Mouse (Mus musculus) CD4-positive naive resting alpha-beta T cell, adult 76 days (primary cell): ENCODE data around the gene Gpr183. TPM values are rescaled to one million over a fixed set of nuclear protein-coding genes. Genes with fewer than 3 reads are reported as not detected.

Source experiments
- total RNA-seq: library from RNA; stranded (reverse); gene quantifications from one replicate; pipeline ENCODE4 v1.2.4, GENCODE M21; 2023

Gene Gpr183
- 278 TPM for total RNA-seq

DNA sequence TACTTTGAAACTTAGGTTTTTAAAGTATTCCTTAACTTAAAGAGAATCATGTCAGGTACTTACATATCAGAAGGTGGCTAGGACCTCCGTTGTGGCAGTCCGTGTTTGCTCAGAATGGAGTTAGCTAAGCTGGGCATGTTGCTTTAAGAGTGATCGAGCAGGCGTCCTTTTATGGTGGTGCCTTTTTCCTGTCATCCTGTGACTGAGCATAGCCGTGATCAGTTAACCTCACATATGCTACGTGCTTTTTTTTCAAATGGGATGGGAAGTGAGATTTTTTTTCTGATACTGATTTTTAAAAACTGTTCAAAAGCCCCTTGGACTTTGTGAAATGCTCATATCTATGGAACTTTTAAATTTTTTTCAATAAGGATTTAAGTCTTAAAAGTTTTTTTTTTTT, at the start of gene Gpr183:
Gene Gpr183, minus strand, starts transcription at position 206 of the 400 bp plus-strand sequence.

DNA sequence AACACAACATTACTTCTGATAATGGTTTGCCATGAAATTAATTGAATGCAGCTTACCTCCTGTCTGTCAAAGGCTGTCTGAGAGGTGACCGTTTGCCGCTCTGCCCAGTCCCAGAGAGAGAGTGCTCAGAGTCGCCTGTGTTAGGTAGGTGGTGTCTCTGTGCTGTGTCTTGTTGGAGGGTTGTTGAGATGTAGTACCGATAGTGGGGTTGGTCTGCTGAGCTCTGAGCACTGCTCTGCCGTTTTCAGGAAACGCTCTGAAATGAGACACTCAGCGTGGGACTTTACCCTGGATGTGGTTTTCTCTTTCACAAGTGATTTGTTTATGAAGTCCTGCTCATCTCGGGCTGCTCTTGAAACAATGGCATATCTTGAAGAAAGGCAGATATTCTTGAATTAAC, 49.4 kb downstream of the Gpr183 start, which contains the start of gene Gpr18:
Gene Gpr18, minus strand, starts transcription at position 161 of the 400 bp plus-strand sequence.

Other genes starting within 250 kb of the Gpr183 start
- 24.1 TPM for gene Dock9, start 167.4 kb downstream of the Gpr183 start, total RNA-seq
- gene Ubac2, start 86.6 kb downstream of the Gpr183 start, total RNA-seq: 101 TPM
- 117 TPM for gene Gpr18, start 49.4 kb downstream of the Gpr183 start, total RNA-seq
- gene Timm8a2, start 69.5 kb upstream of the Gpr183 start, total RNA-seq: 4.3 TPM
- 80.5 TPM for gene Tm9sf2, start 141.8 kb upstream of the Gpr183 start, total RNA-seq
- 12.3 TPM for gene Clybl, start 216.5 kb upstream of the Gpr183 start, total RNA-seq